Mouse (Mus musculus): ENCODE data around the gene Slc38a7. TPM values are rescaled to one million over a fixed set of nuclear protein-coding genes. Genes with fewer than 3 reads are reported as not detected.

The Slc38a7 gene
- polyA plus RNA-seq, 3 experiments from 2014 or later, result 4.1 to 9.2 (median 6.9) TPM

- no peak for ATAC-seq
Observed at GRCm38 (mm10) chr8:95848734-95849464, 4.4 kb downstream of the Slc38a7 start.

- ATAC-seq, result no peak
Observed at GRCm38 (mm10) chr8:95848061-95848551, 5.2 kb downstream of the Slc38a7 start.

- ATAC-seq, result no peak
Observed at GRCm38 (mm10) chr8:95845026-95845425, 8.3 kb downstream of the Slc38a7 start.

- ATAC-seq, result no peak
Observed at GRCm38 (mm10) chr8:95843968-95844367, 9.4 kb downstream of the Slc38a7 start.

GRCm38 (mm10) chr8:95841436-95841835, 11.9 kb downstream of the Slc38a7 start:
- no peak for ATAC-seq

GRCm38 (mm10) chr8:95839289-95839688, 14.1 kb downstream of the Slc38a7 start:
- ATAC-seq, result no peak

GRCm38 (mm10) chr8:95837266-95837665, 16.1 kb downstream of the Slc38a7 start:
- ATAC-seq, result no peak

GRCm38 (mm10) chr8:95835891-95836290, 17.4 kb downstream of the Slc38a7 start:
- no peak for ATAC-seq

GRCm38 (mm10) chr8:95833435-95833984, 19.8 kb downstream of the Slc38a7 start:
- no peak for ATAC-seq

- peak; percentile 80 for ATAC-seq
Observed at GRCm38 (mm10) chr8:95832603-95833434, 20.5 kb downstream of the Slc38a7 start.

- ATAC-seq, result no peak
Observed at GRCm38 (mm10) chr8:95830144-95830543, 23.2 kb downstream of the Slc38a7 start.

- ATAC-seq, result peak; percentile 38
Observed at GRCm38 (mm10) chr8:95825162-95825561, 28.2 kb downstream of the Slc38a7 start, which contains the start of gene Sap18b. Gene Sap18b (plus strand): TSS chr8:95825346.

- ATAC-seq, result no peak
Observed at GRCm38 (mm10) chr8:95822699-95823098, 30.6 kb downstream of the Slc38a7 start.

GRCm38 (mm10) chr8:95822096-95822495, 31.2 kb downstream of the Slc38a7 start:
- ATAC-seq, result no peak

- no peak for ATAC-seq
Observed at GRCm38 (mm10) chr8:95821266-95821665, 32.1 kb downstream of the Slc38a7 start.

- ATAC-seq, result no peak
Observed at GRCm38 (mm10) chr8:95818211-95818610, 35.1 kb downstream of the Slc38a7 start.

GRCm38 (mm10) chr8:95817597-95817996, 35.7 kb downstream of the Slc38a7 start:
- no peak for ATAC-seq

- no peak for ATAC-seq
Observed at GRCm38 (mm10) chr8:95816044-95816708, 37.2 kb downstream of the Slc38a7 start.

- no peak for ATAC-seq
Observed at GRCm38 (mm10) chr8:95810184-95810591, 43.2 kb downstream of the Slc38a7 start.

- no peak for ATAC-seq
Observed at GRCm38 (mm10) chr8:95809116-95809515, 44.2 kb downstream of the Slc38a7 start.

- ATAC-seq, result no peak
Observed at GRCm38 (mm10) chr8:95808631-95809030, 44.7 kb downstream of the Slc38a7 start.

GRCm38 (mm10) chr8:95807861-95808260, 45.5 kb downstream of the Slc38a7 start:
- peak; percentile 84 for ATAC-seq

Measured in inflammation-experienced regulatory T-cells, adult 6 months (primary cell).